Mouse (Mus musculus): ENCODE results near the gene Slc2a1. TPM values are rescaled to one million over a fixed set of nuclear protein-coding genes. Genes with fewer than 3 reads are reported as not detected.
A peak's percentile ranks its signal among the peaks of the same experiment; 100 is the strongest.

Slc2a1 gene
- total RNA-seq (2014; rRNA removed; ENCODE audit: low replicate concordance) = 93.0 and 120 TPM in 2 replicates
- 19.0 and 19.7 TPM in 2 replicates for polyA plus RNA-seq (2015; fragmentation: Nextera tagmentation; extraction: Ambion mirVana)

GRCm38 (mm10) chr4:119108495-119109408 lies at the start of gene Slc2a1:
Gene Slc2a1, plus strand, starts transcription at chr4:119108711.
- peak within 1 kb of the TSS; percentile 60 for H3K9ac ChIP-seq (replicated peaks; ENCODE audit: low read depth, low read length)
- H3K4me2 ChIP-seq (ENCODE audit: low read depth, low read length) = peak within 1 kb of the TSS; percentile 89
- peaks cover 47% of the 10 kb centered on the region for H3K4me1 ChIP-seq (ENCODE audit: control insufficient read depth, insufficient read depth)
- H3K4me3 ChIP-seq (ENCODE audit: low read depth, low read length) = peak within 1 kb of the TSS; percentile 92
- H3K9me3 ChIP-seq (replicated peaks; ENCODE audit: control insufficient read depth, low read length) = no peaks in the 10 kb centered on the region
- no peaks in the 10 kb centered on the region for H3K36me3 ChIP-seq (replicated peaks; ENCODE audit: control insufficient read depth, insufficient read depth, low read length)
- TF ChIP-seq CTCF (IDR thresholded peaks at IDR 0.05; ENCODE audit: low read depth) (no peak), EP300 (IDR thresholded peaks at IDR 0.05; ENCODE audit: low read depth) (0 out of 2 replicates have a peak, but pooled peaks have one; percentile 49)
- DNase-seq (ENCODE audit: low spot score) (peak; percentile 94), ATAC-seq (ENCODE audit: insufficient read depth, low read depth) (peak; percentile 92)
- H3K27ac ChIP-seq (ENCODE audit: low read depth) = peak within 1 kb of the TSS; percentile 95
- under 1% methylated on average over 79 of the region's 88 CpGs for WGBS
- no peaks in the 10 kb centered on the region for H3K27me3 ChIP-seq (ENCODE audit: control insufficient read depth, insufficient read depth, low read length)

GRCm38 (mm10) chr4:119066791-119067190 lies 41.7 kb upstream of the Slc2a1 start:
- Histone ChIP-seq H3K4me1 (ENCODE audit: control insufficient read depth, insufficient read depth) (0 out of 2 replicates have a peak, but pooled peaks cover 3% of the 10 kb centered on the region), H3K4me2 (ENCODE audit: low read depth, low read length) (no peak overlapping the region), H3K9me3 (replicated peaks; ENCODE audit: control insufficient read depth, low read length) (no peaks in the 10 kb centered on the region), H3K36me3 (replicated peaks; ENCODE audit: control insufficient read depth, insufficient read depth, low read length) (no peaks in the 10 kb centered on the region), H3K4me3 (ENCODE audit: low read depth, low read length) (no peak overlapping the region), H3K27me3 (ENCODE audit: control insufficient read depth, insufficient read depth, low read length) (peaks cover 2% of the 10 kb centered on the region; the same call in 1 of the 2 replicates), H3K27ac (ENCODE audit: low read depth) (no peak overlapping the region), H3K9ac (replicated peaks; ENCODE audit: low read depth, low read length) (no peak overlapping the region)
- WGBS = 77% methylated on average over 3 of the region's 3 CpGs
- DNase-seq (ENCODE audit: low spot score) = no peak
- ATAC-seq (ENCODE audit: insufficient read depth, low read depth) = no peak
- TF ChIP-seq CTCF (IDR thresholded peaks at IDR 0.05; ENCODE audit: low read depth) = no peak
- no peak for TF ChIP-seq EP300 (IDR thresholded peaks at IDR 0.05; ENCODE audit: low read depth)

GRCm38 (mm10) chr4:119067204-119067603 lies 41.3 kb upstream of the Slc2a1 start:
- no peak for ATAC-seq (ENCODE audit: insufficient read depth, low read depth)
- TF ChIP-seq EP300 (IDR thresholded peaks at IDR 0.05; ENCODE audit: low read depth) (no peak), CTCF (IDR thresholded peaks at IDR 0.05; ENCODE audit: low read depth) (no peak)
- WGBS = 74% methylated on average over 2 of the region's 2 CpGs

GRCm38 (mm10) chr4:119068918-119069317 lies 39.6 kb upstream of the Slc2a1 start:
- peaks cover 7% of the 10 kb centered on the region; the same call in 1 of the 2 replicates for H3K27me3 ChIP-seq (ENCODE audit: control insufficient read depth, insufficient read depth, low read length)
- H3K27ac ChIP-seq (ENCODE audit: low read depth) = no peak overlapping the region
- no peak overlapping the region for H3K4me3 ChIP-seq (ENCODE audit: low read depth, low read length)
- no peak overlapping the region for H3K4me2 ChIP-seq (ENCODE audit: low read depth, low read length)
- H3K9me3 ChIP-seq (replicated peaks; ENCODE audit: control insufficient read depth, low read length) = no peaks in the 10 kb centered on the region
- DNase-seq (ENCODE audit: low spot score) (no peak), ATAC-seq (ENCODE audit: insufficient read depth, low read depth) (peak; percentile 59; the same call in 1 of the 2 replicates)
- no peaks in the 10 kb centered on the region for H3K36me3 ChIP-seq (replicated peaks; ENCODE audit: control insufficient read depth, insufficient read depth, low read length)
- TF ChIP-seq CTCF (IDR thresholded peaks at IDR 0.05; ENCODE audit: low read depth) = peak; percentile 46
- no peak for TF ChIP-seq EP300 (IDR thresholded peaks at IDR 0.05; ENCODE audit: low read depth)
- H3K9ac ChIP-seq (replicated peaks; ENCODE audit: low read depth, low read length) = no peak overlapping the region
- WGBS = 51% methylated on average over 6 of the region's 6 CpGs
- H3K4me1 ChIP-seq (ENCODE audit: control insufficient read depth, insufficient read depth) = peaks cover 9% of the 10 kb centered on the region; the same call in 1 of the 2 replicates

More at GRCm38 (mm10) chr4:119067204-119067603, 41.3 kb upstream of the Slc2a1 start:
- no peak overlapping the region for H3K27ac ChIP-seq (ENCODE audit: low read depth)
- H3K36me3 ChIP-seq (replicated peaks; ENCODE audit: control insufficient read depth, insufficient read depth, low read length) = no peaks in the 10 kb centered on the region
- peaks cover 6% of the 10 kb centered on the region; the same call in 1 of the 2 replicates for H3K27me3 ChIP-seq (ENCODE audit: control insufficient read depth, insufficient read depth, low read length)
- DNase-seq (ENCODE audit: low spot score) = no peak
- no peak overlapping the region for H3K9ac ChIP-seq (replicated peaks; ENCODE audit: low read depth, low read length)
- no peak overlapping the region for H3K4me2 ChIP-seq (ENCODE audit: low read depth, low read length)
- no peaks in the 10 kb centered on the region for H3K9me3 ChIP-seq (replicated peaks; ENCODE audit: control insufficient read depth, low read length)
- 0 out of 2 replicates have a peak, but pooled peaks cover 3% of the 10 kb centered on the region for H3K4me1 ChIP-seq (ENCODE audit: control insufficient read depth, insufficient read depth)
- no peak overlapping the region for H3K4me3 ChIP-seq (ENCODE audit: low read depth, low read length)

- WGBS = 63% methylated on average over 1 of the region's 1 CpGs
- ATAC-seq (ENCODE audit: insufficient read depth, low read depth) (no peak), DNase-seq (ENCODE audit: low spot score) (no peak)
- Histone ChIP-seq H3K36me3 (replicated peaks; ENCODE audit: control insufficient read depth, insufficient read depth, low read length) (no peaks in the 10 kb centered on the region), H3K27me3 (ENCODE audit: control insufficient read depth, insufficient read depth, low read length) (peaks cover 7% of the 10 kb centered on the region; the same call in 1 of the 2 replicates), H3K9me3 (replicated peaks; ENCODE audit: control insufficient read depth, low read length) (no peaks in the 10 kb centered on the region), H3K4me2 (ENCODE audit: low read depth, low read length) (no peak overlapping the region), H3K4me3 (ENCODE audit: low read depth, low read length) (no peak overlapping the region), H3K4me1 (ENCODE audit: control insufficient read depth, insufficient read depth) (peaks cover 9% of the 10 kb centered on the region; the same call in 1 of the 2 replicates), H3K9ac (replicated peaks; ENCODE audit: low read depth, low read length) (no peak overlapping the region), H3K27ac (ENCODE audit: low read depth) (no peak overlapping the region)
- no peak for TF ChIP-seq CTCF (IDR thresholded peaks at IDR 0.05; ENCODE audit: low read depth)
- TF ChIP-seq EP300 (IDR thresholded peaks at IDR 0.05; ENCODE audit: low read depth) = no peak
Measured at GRCm38 (mm10) chr4:119070181-119070580, 38.3 kb upstream of the Slc2a1 start.

Measured in heart, postnatal 0 days (tissue).